Mouse (Mus musculus) heart, adult 9 months (tissue): Measurements from ENCODE around the gene Cldn8.

ENCODE experiments used
- DNase-seq, 2 experiments: peaks; one replicate each; pipeline ENCODE4 v3.0.0; 2022; ENCODE audit warnings: low spot score in 2 of 2

The Cldn8 gene

GRCm38 (mm10) chr16:88563045-88563913 is at the start of gene Cldn8:
Gene Cldn8 (minus strand): TSS chr16:88563183.
- no peak for DNase-seq

DNA sequence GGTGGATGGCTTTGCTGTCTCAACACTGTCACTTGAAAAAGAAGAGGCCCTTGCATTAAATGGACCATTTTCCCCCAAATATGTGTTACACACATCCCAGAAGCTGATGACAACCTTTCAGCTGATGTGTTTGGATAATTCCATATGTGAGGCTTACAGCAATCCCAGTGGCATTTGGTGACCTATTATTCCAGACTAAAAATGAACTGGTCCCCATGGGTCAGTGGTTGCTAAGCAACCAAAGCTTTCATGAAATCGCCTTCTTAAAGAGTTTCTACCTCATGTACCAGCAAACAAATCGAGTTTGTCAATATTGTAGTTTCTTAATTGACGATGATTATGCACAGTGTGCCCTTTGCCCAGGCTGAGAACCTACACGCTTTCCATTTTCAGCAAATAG is 49.7 kb upstream of the Cldn8 start:
- no peak for DNase-seq

GRCm38 (mm10) chr16:88611922-88612321 is 48.9 kb upstream of the Cldn8 start, which contains the start of gene Krtap24-1:
Gene Krtap24-1 (minus strand): TSS chr16:88612279.
- DNase-seq, result no peak

GRCm38 (mm10) chr16:88604570-88604969 is 41.6 kb upstream of the Cldn8 start:
- no peak for DNase-seq

GRCm38 (mm10) chr16:88602464-88602863 is 39.5 kb upstream of the Cldn8 start:
- no peak for DNase-seq

DNA sequence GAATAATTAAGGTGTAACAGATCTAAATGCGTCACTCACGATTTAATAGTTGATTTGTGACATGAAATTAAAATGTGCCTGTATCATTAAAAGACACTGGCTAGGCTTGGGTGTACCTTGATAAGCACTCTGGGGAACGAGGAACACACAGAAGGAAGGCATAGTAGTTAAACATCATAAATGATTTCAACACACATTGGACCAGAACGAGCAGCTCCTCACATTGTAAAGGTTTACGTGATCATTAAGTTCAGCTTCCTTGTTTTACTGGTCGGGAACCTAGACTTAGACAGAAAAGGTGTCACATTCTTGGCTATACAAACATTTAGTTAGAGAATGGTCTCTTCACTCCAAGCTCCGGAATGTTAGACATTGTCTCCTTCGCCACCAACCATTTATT is 37.3 kb upstream of the Cldn8 start:
- no peak for DNase-seq

DNA sequence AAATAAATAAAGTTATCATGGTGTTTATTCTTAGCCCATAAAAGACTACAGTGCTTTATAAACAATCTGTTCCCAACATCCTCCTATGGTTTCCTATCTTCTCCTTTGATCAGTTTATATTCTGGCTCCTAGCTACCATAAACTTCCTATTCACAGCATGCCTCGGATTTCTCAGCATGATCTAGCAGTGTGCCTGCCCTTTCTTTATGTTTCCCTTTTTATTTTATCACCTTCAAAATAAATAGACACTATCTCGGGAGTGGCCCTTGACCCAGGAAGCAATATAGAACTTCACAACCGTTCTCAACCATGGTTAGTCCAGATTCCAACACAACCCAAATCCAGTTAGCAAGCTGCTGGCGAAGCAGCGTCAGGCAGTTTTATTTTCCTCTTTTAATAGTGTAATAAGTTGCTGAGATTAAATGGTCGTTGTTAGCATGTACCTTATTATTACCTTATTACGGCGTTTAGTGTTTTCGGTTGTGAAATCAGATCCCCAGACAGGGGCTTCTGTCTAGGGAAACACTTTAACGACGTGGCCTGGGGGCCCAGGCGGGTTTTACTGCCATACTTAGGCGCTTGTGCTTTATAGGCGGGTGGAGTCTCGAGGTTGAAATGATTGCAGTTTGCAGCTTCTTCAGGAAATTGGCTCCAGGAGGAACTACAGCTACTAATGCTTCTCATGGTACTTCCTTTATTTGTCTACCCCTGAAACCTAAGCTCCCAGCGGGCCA is 36.7 kb upstream of the Cldn8 start:
- no peak for DNase-seq

- no peak for DNase-seq
Measured at GRCm38 (mm10) chr16:88592758-88593157, 29.8 kb upstream of the Cldn8 start.

DNA sequence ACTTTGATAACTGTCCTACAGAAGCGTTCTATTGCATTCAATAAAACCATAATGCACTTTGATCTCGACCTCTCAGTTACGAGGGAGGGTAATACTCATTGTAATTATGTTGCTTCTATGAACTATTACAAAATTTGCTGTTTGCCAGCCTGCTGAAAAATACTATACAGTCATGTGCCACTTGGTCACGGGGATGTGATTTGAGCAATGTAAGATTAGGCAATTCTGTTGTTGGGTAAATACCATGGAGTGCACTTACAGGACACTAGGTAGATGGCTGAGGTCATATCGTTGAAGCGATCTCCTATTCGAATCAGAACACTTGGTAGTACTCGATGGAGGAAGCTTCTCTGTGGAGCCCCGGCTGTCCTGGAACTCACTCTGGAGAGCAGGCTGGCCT is 20.4 kb upstream of the Cldn8 start:
- no peak for DNase-seq

GRCm38 (mm10) chr16:88575885-88576679 is 13.1 kb upstream of the Cldn8 start:
- DNase-seq, result no peak

DNA sequence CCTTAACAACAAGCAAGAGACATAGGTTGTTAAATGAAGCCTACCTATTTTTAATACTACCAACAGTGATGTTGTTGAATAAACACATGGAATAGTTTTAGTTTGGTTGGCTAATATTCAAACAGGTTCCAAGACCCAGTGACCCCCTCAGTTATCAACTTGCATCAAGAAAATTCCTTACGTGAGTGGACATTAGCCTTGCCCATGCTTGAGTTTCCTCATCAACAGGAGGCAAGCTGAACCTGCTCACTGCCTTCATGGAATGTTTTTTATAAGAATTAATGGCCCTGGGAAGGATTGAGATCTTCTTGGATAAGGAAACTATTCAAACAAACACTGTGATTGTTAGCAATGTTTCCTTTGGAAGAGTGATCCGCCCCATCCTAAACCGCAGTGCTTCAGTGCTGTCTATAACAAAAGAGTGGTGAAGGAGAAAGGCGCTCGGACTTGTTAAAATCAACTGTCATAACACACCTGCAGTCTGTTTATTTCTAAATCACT is 10.0 kb upstream of the Cldn8 start:
- no peak for DNase-seq

DNA sequence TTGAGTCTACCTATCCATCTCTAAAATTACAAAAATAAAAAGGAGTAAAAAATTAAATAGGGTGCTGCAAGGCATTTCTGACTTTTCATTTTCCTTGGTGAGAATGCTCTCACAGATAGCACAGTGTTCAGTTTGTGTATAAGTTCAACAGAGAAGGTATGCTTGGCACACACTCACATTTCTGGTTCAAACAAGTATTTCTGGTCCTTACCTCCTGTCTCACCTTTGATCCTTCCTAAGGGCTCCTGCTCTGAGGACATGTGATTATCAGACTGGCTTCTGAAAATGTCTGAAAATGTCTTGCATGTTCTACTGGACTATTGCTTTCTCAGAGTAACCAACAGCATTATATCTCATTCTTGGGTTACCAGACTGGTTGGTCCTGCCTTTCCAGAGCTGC is 7.2 kb upstream of the Cldn8 start:
- no peak for DNase-seq

GRCm38 (mm10) chr16:88569732-88570131 is 6.7 kb upstream of the Cldn8 start:
- DNase-seq, result no peak

DNA sequence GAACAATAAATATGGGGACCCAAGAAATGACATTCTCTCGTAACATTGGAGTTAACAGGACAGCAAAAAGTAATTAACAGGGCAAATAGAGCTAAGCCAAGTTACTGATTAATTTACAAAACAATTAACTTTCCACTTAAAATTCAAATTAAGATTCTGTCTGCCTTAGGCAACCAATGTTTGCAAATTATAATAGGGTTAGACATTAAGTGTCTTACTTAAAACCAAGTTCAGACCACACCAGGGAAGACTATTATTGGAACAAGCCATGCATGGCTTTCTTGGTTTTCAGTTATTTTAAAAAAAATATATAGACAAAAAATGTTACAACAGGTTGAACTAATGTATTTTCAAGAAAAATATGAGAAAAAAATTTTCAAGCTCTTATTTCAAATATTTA is 6.1 kb upstream of the Cldn8 start:
- no peak for DNase-seq

DNA sequence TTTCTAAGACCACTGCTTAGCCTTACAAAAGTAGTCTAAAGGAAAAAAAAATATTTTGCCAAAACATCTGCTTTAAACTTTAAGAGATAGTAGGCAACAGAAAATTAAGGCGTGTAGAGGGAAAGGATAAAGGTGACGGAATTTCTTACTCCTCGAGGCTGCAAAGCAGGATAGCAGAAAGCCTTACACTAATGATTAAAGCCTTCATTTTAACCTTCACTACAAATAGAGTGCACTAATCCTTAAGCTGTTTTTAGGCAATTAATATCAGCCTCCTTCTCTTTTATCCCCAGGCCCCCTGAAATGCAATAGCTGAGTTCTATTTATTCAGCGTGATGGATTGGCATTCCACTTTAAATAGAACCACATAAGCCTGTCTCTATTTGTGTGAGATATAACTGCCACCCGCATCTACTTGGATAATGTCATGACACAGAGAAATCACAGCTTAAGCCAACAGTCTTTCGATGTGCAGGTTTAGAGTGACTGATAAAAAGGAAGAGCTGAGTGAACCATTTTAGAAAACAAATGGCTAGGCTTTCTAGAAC is 1.3 kb downstream of the Cldn8 start:
- DNase-seq, result no peak

DNA sequence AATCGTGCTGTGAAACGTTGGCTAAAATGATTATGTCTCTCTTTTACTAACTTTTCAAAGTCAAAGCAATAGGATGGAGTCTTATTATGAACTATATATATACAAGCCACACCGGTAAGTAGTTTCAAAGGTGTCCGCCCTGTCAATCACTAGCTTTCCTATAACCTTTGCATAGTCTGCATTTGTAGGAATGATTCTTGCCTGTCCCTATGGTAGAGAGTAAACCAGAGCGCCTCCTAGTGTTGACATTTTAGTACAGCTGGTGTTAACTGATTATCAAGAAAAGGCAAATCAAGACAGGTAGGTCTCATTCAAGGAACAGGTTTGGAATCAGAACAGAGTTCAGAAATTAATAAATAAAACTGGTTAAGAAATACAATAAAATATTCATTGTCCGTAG is 20.5 kb downstream of the Cldn8 start:
- no peak for DNase-seq

- no peak for DNase-seq
Measured at GRCm38 (mm10) chr16:88539841-88540487, 23.0 kb downstream of the Cldn8 start.

- DNase-seq, result no peak
Measured at GRCm38 (mm10) chr16:88511348-88511747, 51.6 kb downstream of the Cldn8 start.
